Mouse (Mus musculus): Measurements from ENCODE around the gene Snrpa.

Gene Snrpa

GRCm38 (mm10) chr7:27198779-27199178 lies 2.7 kb upstream of the Snrpa start:
- no peak for DNase-seq (ENCODE audit: low read depth, low spot score)

- no peak for DNase-seq (ENCODE audit: low read depth, low spot score)
Observed at GRCm38 (mm10) chr7:27198355-27198754, 2.3 kb upstream of the Snrpa start.

- no peak for DNase-seq (ENCODE audit: low read depth, low spot score)
Observed at GRCm38 (mm10) chr7:27197634-27198033, 1.6 kb upstream of the Snrpa start.

GRCm38 (mm10) chr7:27197136-27197535 lies 1.1 kb upstream of the Snrpa start:
- no peak for DNase-seq (ENCODE audit: low read depth, low spot score)

- no peak for DNase-seq (ENCODE audit: low read depth, low spot score)
Observed at GRCm38 (mm10) chr7:27193731-27194130, 2.3 kb downstream of the Snrpa start.

GRCm38 (mm10) chr7:27192434-27192833 lies 3.6 kb downstream of the Snrpa start:
- no peak for DNase-seq (ENCODE audit: low read depth, low spot score)

GRCm38 (mm10) chr7:27189271-27189931 lies 6.7 kb downstream of the Snrpa start:
- peak; percentile 42 for DNase-seq (ENCODE audit: low read depth, low spot score)

GRCm38 (mm10) chr7:27185986-27186385 lies 10.1 kb downstream of the Snrpa start:
- DNase-seq (ENCODE audit: low read depth, low spot score), result no peak

- peak; percentile 56 for DNase-seq (ENCODE audit: low read depth, low spot score)
Observed at GRCm38 (mm10) chr7:27184964-27185363, 11.1 kb downstream of the Snrpa start.

- DNase-seq (ENCODE audit: low read depth, low spot score), result no peak
Observed at GRCm38 (mm10) chr7:27182498-27182897, 13.6 kb downstream of the Snrpa start.

- DNase-seq (ENCODE audit: low read depth, low spot score), result no peak
Observed at GRCm38 (mm10) chr7:27180837-27181695, 15.0 kb downstream of the Snrpa start, which contains the start of the genes Gm21983 and Mia. Gm21983 (minus strand) TSS chr7:27181086. Mia (minus strand) TSS chr7:27181157.

GRCm38 (mm10) chr7:27180036-27180435 lies 16.0 kb downstream of the Snrpa start:
- no peak for DNase-seq (ENCODE audit: low read depth, low spot score)

- DNase-seq (ENCODE audit: low read depth, low spot score), result no peak
Observed at GRCm38 (mm10) chr7:27179217-27179918, 16.7 kb downstream of the Snrpa start.

GRCm38 (mm10) chr7:27178324-27179216 lies 17.5 kb downstream of the Snrpa start, which contains the start of gene Rab4b:
Rab4b (minus strand) TSS chr7:27178896.
- peak; percentile 98 for DNase-seq (ENCODE audit: low read depth, low spot score)

GRCm38 (mm10) chr7:27177942-27178323 lies 18.1 kb downstream of the Snrpa start:
- DNase-seq (ENCODE audit: low read depth, low spot score), result no peak

- DNase-seq (ENCODE audit: low read depth, low spot score), result no peak
Observed at GRCm38 (mm10) chr7:27174896-27175295, 21.2 kb downstream of the Snrpa start.

GRCm38 (mm10) chr7:27174496-27174895 lies 21.6 kb downstream of the Snrpa start:
- no peak for DNase-seq (ENCODE audit: low read depth, low spot score)

GRCm38 (mm10) chr7:27170981-27171380 lies 25.1 kb downstream of the Snrpa start:
- no peak for DNase-seq (ENCODE audit: low read depth, low spot score)

GRCm38 (mm10) chr7:27168371-27168770 lies 27.7 kb downstream of the Snrpa start:
- no peak for DNase-seq (ENCODE audit: low read depth, low spot score)

- DNase-seq (ENCODE audit: low read depth, low spot score), result no peak
Observed at GRCm38 (mm10) chr7:27167475-27168094, 28.5 kb downstream of the Snrpa start.
